Mouse (Mus musculus) spleen, postnatal 36 days (tissue): ENCODE data around the gene Hdc.
A peak's percentile ranks its signal among the peaks of the same experiment; 100 is the strongest.

Experiments
- DNase-seq, 2 experiments: peaks; one replicate each; pipeline ENCODE4 v3.0.0; 2022; ENCODE audit warnings: low spot score in 2 of 2, mixed read lengths in 1 of 2

The Hdc gene

GRCm38 (mm10) chr2:126600533-126600932 lies 18.6 kb downstream of the Hdc start:
- no peak for DNase-seq

GRCm38 (mm10) chr2:126599005-126599404 lies 20.1 kb downstream of the Hdc start:
- DNase-seq = no peak

- no peak for DNase-seq
Observed at GRCm38 (mm10) chr2:126598359-126598758, 20.7 kb downstream of the Hdc start.

- peak; percentile 11 to 29 for DNase-seq
Observed at GRCm38 (mm10) chr2:126597279-126598241, 21.5 kb downstream of the Hdc start.

- DNase-seq = no peak
Observed at GRCm38 (mm10) chr2:126596347-126597072, 22.6 kb downstream of the Hdc start.

GRCm38 (mm10) chr2:126593831-126594610 lies 25.1 kb downstream of the Hdc start:
- peak; percentile 57 to 69 for DNase-seq

- DNase-seq = no peak
Observed at GRCm38 (mm10) chr2:126591304-126591703, 27.8 kb downstream of the Hdc start.

- no peak for DNase-seq
Observed at GRCm38 (mm10) chr2:126587468-126587867, 31.6 kb downstream of the Hdc start.

- DNase-seq = no peak
Observed at GRCm38 (mm10) chr2:126584621-126585369, 34.3 kb downstream of the Hdc start.

- DNase-seq = no peak
Observed at GRCm38 (mm10) chr2:126583960-126584359, 35.1 kb downstream of the Hdc start.

GRCm38 (mm10) chr2:126579282-126579681 lies 39.8 kb downstream of the Hdc start:
- DNase-seq = no peak

- no peak for DNase-seq
Observed at GRCm38 (mm10) chr2:126577362-126577761, 41.7 kb downstream of the Hdc start.

- no peak for DNase-seq
Observed at GRCm38 (mm10) chr2:126575391-126576176, 43.5 kb downstream of the Hdc start.

GRCm38 (mm10) chr2:126572747-126573146 lies 46.4 kb downstream of the Hdc start:
- DNase-seq = no peak

GRCm38 (mm10) chr2:126572163-126572562 lies 46.9 kb downstream of the Hdc start:
- no peak for DNase-seq

- no peak for DNase-seq
Observed at GRCm38 (mm10) chr2:126563411-126564105, 55.5 kb downstream of the Hdc start.

GRCm38 (mm10) chr2:126560094-126560493 lies 59.0 kb downstream of the Hdc start:
- DNase-seq = no peak

GRCm38 (mm10) chr2:126555533-126555932 lies 63.6 kb downstream of the Hdc start:
- DNase-seq = no peak

GRCm38 (mm10) chr2:126553291-126553639 lies 65.8 kb downstream of the Hdc start:
- no peak for DNase-seq
